Mouse (Mus musculus) hematopoietic stem cell, adult 5-6 weeks (primary cell): Measurements from ENCODE around the gene Prrc2b. TPM values are rescaled to one million over a fixed set of nuclear protein-coding genes. Genes with fewer than 3 reads are reported as not detected.

Experiments
- ATAC-seq, 2 experiments: fragments of 125-278 bp in 1 of 2; replicated peaks in 1 of 2; 2 replicates each; pipeline ENCODE4 v1.8.0; 2016 to 2017; ENCODE audit warnings: inconsistent platforms in 2 of 2, mild to moderate bottlenecking in 2 of 2, moderate number of reproducible peaks in 2 of 2, low read depth in 1 of 2, moderate TSS enrichment in 1 of 2; ENCODE audit not compliant: low FRiP score in 2 of 2, poor library complexity in 2 of 2, severe bottlenecking in 2 of 2, insufficient read depth in 1 of 2, low TSS enrichment in 1 of 2
- total RNA-seq: library from RNA; stranded (forward); fragments of 172-1452, 232-1000 nt; gene quantifications from 2 replicates; pipeline ENCODE4 v1.2.3, GENCODE M21; 2017

Gene Prrc2b
- total RNA-seq, 1 experiment from 2014 or later, result 19.9 TPM

GRCm38 (mm10) chr2:32170010-32170409, 19.1 kb downstream of the Prrc2b start:
- ATAC-seq, result no peak

DNA sequence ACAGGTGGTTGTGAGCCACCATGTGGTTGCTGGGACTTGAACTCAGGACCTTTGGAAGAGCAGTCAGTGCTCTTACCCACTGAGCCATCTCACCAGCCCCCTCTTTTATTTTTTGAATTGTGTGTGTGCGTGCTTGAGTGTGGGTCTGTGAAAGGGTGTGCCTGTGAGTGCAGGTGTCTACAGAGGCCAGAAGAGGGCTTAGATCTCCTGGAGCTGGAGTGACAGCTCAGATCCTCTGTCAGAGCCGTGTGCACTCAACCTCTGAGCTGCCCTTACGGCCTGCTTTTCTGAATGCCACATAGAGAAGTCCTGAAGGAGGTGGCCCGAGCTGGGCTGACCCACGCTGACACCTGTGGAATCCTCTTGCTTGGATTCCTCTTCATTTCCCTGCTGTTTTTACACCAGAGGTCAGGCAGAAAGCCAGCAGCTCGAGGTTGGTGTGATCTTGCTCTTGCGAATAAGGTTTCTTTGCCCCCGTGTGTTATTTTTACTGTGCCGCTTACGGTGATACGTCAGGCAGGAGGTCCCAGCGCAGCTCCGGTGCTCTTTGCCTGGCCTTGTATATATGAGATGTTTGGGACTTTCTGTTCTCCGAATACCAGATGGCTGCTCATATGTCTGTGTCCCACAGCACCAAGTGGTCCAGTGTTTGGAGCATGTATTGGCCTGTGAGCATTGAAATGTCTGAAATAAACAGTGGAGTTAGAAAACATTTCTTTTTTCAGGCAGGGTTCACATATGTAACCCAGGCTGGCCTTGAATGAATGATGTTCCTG, 21.0 kb downstream of the Prrc2b start:
- ATAC-seq, result no peak

DNA sequence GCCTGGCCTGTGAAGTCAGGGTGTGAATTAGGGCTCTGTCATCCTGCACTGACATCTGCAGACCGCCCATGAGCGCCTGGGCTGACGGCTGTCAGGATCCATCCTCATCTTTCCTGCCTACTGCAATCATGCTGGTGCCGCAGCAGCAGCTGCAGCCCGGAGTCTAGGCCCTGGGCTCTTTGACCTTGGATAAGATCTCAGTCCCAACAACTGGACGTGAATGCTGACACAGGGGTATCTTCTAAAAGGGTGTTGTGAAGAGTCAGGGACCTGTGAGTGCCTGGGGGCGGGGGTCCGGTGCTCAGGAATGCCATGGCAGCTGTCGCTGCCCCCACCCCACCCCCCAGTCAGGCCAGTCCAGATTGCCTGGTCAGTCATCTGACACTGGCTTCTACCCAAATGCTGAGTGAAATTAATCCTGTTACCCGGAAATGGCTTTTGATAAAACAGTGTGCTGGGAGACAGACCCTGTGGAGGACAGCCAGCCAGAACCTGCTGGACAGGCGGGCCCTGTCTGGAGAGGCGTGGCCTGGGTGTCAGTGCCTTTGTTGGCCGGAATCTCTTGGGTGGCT, 23.4 kb downstream of the Prrc2b start:
- no peak for ATAC-seq

DNA sequence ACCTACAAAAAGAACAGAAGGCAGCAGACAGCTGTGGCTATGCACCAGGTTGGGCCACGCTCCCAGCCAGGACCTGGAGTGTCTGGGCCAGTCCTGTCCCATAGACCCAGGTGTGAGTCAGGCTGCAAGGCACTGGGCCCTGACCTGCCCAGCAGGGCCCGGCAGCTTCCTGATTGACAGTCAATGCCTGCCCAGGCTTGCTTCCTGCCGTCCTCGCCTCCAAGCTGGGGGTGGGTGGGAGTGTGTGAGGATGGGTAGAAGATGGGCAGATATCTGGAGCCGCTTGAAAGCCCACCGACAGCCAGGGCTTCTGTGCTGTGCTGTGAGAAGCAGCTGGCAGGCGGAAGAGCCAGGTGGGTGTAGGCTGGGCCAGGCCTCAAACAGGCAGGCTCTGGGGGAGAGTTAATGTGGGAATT, 24.2 kb downstream of the Prrc2b start:
- no peak for ATAC-seq

GRCm38 (mm10) chr2:32175508-32175907, 24.6 kb downstream of the Prrc2b start:
- no peak for ATAC-seq

DNA sequence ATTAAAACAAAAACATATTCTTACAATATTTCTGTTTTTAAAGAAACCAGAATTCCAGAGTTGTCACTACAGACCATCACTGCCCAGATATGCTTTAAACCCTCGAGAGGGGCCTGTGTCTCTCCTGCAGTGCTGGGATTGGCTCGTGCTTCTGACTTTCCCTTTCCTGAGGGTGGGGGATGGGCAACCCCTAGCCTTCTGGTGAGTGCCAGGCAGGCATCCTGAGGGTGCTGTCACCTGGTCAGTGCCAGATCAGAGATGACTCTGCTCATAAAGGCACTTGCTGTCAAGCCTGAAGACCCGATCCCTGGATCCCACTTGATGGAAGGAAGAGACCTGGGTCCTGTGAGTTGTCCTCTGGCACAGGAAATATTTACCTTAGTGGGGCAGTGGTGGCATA, 26.0 kb downstream of the Prrc2b start:
- no peak for ATAC-seq

DNA sequence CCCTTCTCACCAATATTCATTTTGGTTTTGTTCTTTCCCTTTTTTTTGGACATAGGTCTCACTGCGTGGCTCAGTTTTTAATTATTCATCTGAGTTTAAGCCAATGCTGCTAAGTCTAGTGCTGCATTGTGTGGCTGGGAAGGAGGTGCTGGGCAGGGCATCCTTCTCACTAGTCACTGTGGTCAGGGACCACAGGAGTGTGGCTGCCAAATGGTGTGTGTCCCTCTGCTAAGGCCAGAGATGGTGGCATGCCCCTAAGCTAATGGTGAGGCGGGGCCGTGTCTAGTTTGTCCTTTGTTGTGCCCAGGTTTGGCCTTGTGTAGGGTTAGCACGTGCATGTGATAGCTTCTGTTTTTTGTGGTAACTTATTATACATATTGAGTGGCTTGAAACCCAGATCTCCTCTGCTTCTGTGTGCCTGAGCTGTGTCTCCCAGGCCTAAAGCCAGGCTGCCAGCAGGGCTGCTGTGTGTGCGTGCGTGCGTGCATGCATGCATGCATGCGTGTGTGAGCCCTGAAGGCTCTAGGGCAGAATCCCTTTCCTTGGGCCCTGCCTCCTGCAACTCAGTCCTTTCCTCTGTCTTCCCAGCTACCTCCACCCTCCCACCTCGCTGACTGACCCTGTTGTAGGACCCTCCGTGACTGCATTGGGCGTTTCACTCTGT, 26.6 kb downstream of the Prrc2b start:
- ATAC-seq, result peak; percentile 46 to 62; a peak in 3 of 4 replicates

- ATAC-seq, result no peak
Observed at GRCm38 (mm10) chr2:32179363-32179762, 28.5 kb downstream of the Prrc2b start.

DNA sequence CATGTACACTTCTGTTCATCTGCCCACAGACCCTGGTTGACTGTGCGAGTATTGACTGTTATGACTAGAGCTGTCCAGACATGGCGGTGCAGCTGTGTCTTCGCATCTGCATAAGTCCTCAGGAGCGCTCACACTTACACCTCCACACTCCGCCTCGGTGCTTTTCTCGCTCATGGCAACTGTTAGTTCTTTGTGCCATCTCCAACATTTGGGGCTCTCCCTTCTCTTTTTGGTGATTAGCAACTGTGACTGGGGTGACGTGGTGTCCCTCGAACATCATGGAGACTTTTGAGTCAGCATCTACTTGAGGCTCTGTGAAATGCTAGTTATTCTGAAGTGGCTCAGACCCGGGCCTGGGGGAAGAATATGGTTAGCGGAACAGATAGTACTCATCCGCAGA, 29.2 kb downstream of the Prrc2b start:
- ATAC-seq, result no peak

- no peak for ATAC-seq
Observed at GRCm38 (mm10) chr2:32181364-32181763, 30.5 kb downstream of the Prrc2b start.

DNA sequence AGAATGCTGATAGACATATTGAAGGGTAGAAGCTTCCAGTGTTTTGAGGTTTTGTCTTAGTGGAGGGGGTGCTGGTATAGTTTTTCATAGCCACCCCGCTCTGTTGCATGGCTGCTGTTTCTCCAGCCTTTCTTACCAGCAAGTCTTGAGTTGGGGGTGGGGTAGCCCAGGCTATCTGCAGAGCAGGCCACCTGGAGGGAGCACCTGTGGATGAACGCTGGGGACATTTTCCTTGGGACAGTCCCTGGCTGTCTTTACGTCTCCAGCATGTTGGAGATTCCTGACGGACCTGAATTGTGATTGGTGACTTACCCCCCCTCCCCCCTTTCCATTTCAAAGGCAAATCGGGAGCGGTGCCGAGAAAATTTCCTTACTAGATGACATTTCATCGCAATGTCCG, 31.2 kb downstream of the Prrc2b start:
- no peak for ATAC-seq

DNA sequence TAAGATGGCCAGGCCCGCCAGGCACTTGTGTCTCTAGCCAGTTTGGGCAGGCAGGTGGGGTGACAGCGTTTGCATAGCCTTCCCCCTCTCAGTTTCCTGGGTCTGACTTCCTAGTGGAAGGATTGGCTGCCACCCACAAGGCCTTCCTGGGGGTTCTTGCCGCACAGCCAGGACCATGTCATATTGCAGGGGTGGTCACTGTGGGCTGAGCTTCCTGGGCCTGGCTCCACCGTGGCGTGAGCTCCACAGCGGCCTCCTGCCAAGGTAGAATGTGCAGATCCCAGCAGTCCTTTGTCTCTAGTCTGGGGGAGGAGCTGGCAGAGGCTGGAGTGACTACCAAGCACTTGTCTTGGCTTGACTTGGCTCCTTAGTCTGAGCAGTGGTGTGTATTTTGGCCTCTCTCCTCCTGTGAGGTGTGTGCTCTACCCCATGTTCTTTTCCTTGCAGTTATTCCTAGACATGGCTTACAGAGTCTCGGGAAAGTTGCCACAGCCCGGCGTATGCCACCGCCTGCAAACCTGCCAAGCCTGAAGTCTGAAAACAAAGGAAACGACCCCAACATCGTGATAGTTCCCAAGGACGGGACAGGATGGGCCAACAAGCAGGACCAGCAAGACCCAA, 31.9 kb downstream of the Prrc2b start:
- no peak for ATAC-seq

DNA sequence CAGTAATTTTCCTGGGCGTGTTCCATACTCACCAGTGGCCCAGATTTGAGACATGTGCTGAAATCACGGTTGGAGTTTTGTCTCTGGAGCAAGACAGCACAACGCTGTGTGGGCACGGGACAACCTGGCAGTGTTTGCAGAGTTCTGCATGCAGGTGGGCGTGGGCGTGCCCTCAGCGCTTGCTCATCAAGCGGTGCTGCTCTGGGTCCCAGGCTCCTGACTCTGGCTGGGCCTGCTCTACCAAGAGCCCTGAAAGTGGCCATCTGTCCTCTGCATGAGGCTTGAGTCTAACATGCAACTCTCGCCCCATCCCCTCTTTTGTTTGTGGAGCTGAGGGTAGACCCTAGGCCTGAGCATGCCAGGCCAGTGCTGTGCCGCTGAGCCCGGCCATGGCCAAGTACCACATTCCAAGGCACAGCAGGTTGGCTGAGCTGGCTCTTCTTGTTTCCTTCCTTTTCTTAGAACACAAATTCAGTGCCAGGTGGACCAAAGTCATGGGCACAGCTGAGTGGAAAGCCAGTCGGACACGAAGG, 36.2 kb downstream of the Prrc2b start:
- no peak for ATAC-seq

- no peak for ATAC-seq
Observed at GRCm38 (mm10) chr2:32187649-32188048, 36.8 kb downstream of the Prrc2b start.

DNA sequence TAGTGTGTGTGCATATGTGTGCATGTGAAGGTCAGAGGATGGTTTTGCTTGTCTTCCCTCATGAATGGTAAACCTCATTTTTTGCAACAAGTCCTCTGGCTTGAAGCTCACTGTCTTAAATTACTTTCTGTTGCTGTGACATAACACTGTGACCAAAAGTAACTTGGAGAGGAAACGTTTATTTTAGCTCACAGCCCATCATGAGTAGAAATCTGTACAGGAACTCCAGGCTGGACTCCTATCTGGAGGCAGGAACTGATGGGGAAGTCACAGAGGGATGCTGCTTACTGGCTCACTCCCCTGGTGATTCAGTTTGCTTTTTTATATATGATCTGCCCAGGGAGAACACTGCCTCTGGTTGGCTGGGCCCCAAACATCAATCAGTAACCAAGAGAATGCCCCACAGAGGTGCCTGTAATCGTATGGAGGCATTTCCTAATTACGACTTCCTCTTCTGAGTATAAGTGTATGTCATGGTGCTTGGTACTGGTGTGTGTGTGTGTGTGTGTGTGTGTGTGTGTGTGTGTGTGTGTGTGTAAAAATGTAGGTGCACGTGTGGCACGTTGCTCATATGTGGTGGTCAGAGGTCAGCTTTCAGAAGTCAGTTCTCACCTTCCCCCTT, 38.3 kb downstream of the Prrc2b start:
- peak in 1 of 2 experiments; percentile 16; a peak in 1 of 4 replicates for ATAC-seq

DNA sequence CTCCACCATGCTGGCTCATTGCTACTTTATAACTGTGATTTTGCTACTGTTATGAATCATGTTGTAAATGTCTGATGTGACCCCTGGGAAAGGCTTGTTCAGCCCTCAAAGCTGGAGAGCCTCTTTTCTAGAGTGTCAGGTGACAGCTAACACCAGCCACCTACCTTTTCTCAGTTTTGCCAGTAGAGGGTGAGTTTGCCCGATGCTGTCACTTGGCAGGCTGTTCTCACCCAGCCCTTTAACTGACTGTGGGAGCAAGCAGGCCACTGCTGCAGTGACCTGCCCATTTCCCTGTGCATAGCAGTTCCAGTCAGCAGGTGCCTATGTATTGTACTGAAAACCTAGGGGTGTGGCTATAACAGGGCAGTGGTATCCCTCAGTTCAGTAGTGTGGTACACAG, 39.7 kb downstream of the Prrc2b start:
- no peak for ATAC-seq

GRCm38 (mm10) chr2:32191872-32192507, 41.1 kb downstream of the Prrc2b start:
- peak in 1 of 2 experiments; percentile 44; a peak in 2 of 4 replicates for ATAC-seq
